Mouse (Mus musculus) liver, adult 2 months (tissue): ENCODE data around the gene Atxn2l. TPM values are rescaled to one million over a fixed set of nuclear protein-coding genes. Genes with fewer than 3 reads are reported as not detected.

ENCODE experiments used
- DNase-seq: peaks from one replicate; pipeline ENCODE4 v3.0.0-alpha.2; 2011; ENCODE audit warnings: low read depth, low spot score; ENCODE audit errors: extremely low read depth
- H3K27ac ChIP-seq: fragments of 200-500 bp; replicated peaks from 2 replicates; pipeline ENCODE4 v1.5.1; 2012; ENCODE audit warnings: low read depth, mild to moderate bottlenecking, control low read depth, inconsistent platforms, low read length; ENCODE audit not compliant: insufficient read depth
- H3K27me3 ChIP-seq: fragments of 200-500 bp; 2 replicates; pipeline ENCODE4 v1.6.1; 2012; ENCODE audit warnings: mild to moderate bottlenecking, moderate library complexity, low read length, inconsistent platforms; ENCODE audit not compliant: control insufficient read depth, insufficient read depth
- H3K36me3 ChIP-seq: fragments of 200-500 bp; 2 replicates; pipeline ENCODE4 v1.6.1; 2012; ENCODE audit warnings: low read length, inconsistent platforms; ENCODE audit not compliant: control insufficient read depth, insufficient read depth
- H3K4me1 ChIP-seq: fragments of 200-500 bp; 2 replicates; pipeline ENCODE4 v1.6.1; 2011; ENCODE audit warnings: low read length; ENCODE audit not compliant: control insufficient read depth, insufficient read depth
- H3K4me3 ChIP-seq: fragments of 200-500 bp; 2 replicates; pipeline ENCODE4 v1.5.1; 2011; ENCODE audit warnings: low read depth, mild to moderate bottlenecking, control low read depth, low read length, moderate library complexity; ENCODE audit not compliant: insufficient read depth
- H3K79me2 ChIP-seq: fragments of 200-500 bp; 2 replicates; pipeline ENCODE4 v1.6.1; 2012; ENCODE audit warnings: inconsistent platforms, mild to moderate bottlenecking, low read length, moderate library complexity; ENCODE audit not compliant: control insufficient read depth, insufficient read depth
- H3K9ac ChIP-seq: fragments of 200-500 bp; 2 replicates; pipeline ENCODE4 v1.6.1; 2012; ENCODE audit warnings: low read depth, mild to moderate bottlenecking, control low read depth, inconsistent platforms, low read length
- CTCF ChIP-seq: fragments of 200-500 bp; IDR thresholded peaks from 2 replicates; pipeline ENCODE4 v1.5.1; 2011; ENCODE audit warnings: low read depth, low read length, control low read depth
- POLR2A ChIP-seq: fragments of 200-500 bp; IDR thresholded peaks from 2 replicates; pipeline ENCODE4 v1.6.1; 2011; ENCODE audit warnings: low read length, control low read depth; ENCODE audit not compliant: insufficient read depth; ENCODE audit errors: extremely low read depth
- WGBS: fragments of 180-500 bp; shearing (Covaris S2); methylation state at CpG from one replicate; pipeline ENCODE4 v1.1.7; 2018; 5-methylcytosine and 5-hydroxymethylcytosine counted together
- polyA plus RNA-seq: library from polyadenylated mRNA; depleted of rRNA; stranded (reverse); fragments of >200 nt; gene quantifications from 2 replicates; pipeline ENCODE4 v1.2.3, GENCODE M21; 2012
- total RNA-seq: library from RNA; depleted of rRNA; stranded (reverse); fragments of >200 nt; gene quantifications from 2 replicates; pipeline ENCODE4 v1.2.3, GENCODE M21; 2014

Gene Atxn2l
- total and polyA plus RNA-seq, 2 experiments, result 4.6 to 81.3 TPM

DNA sequence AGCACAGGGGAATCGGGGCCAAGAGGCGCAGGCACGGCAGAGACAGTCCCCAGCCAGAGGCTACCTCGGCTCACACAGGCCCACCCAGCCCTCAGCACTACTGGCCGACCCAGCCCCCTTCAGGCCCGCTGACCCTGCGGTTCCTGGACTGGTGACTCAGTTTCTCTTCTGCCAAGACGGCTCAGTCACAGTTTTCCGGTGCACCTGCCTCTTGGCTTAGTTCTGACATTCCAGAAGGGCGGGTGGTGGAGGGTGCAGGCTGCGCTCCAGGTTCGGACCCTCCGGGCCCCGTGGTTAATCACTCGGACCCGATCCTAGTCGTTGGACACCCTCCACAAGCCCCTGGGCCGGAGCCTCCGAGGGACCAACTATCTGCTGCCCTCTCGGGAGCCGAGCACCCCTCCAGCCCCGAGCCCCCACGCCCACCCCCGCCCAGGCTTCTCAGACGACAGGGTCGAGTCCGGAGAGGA, 28.7 kb downstream of the Atxn2l start:
- Histone ChIP-seq H3K4me3 (peak overlapping the region; percentile 59), H3K27ac (no peak overlapping the region), H3K36me3 (0 out of 2 replicates have a peak, but pooled peaks cover 2% of the 10 kb centered on the region), H3K4me1 (peaks cover 4% of the 10 kb centered on the region; the same call in 1 of the 2 replicates), H3K9ac (peak overlapping the region; percentile 76), H3K79me2 (peaks cover 2% of the 10 kb centered on the region; the same call in 1 of the 2 replicates), H3K27me3 (no peaks in the 10 kb centered on the region)
- TF ChIP-seq POLR2A, result no peak
- WGBS, result under 1% methylated on average over 27 of the region's 27 CpGs
- DNase-seq, result no peak

DNA sequence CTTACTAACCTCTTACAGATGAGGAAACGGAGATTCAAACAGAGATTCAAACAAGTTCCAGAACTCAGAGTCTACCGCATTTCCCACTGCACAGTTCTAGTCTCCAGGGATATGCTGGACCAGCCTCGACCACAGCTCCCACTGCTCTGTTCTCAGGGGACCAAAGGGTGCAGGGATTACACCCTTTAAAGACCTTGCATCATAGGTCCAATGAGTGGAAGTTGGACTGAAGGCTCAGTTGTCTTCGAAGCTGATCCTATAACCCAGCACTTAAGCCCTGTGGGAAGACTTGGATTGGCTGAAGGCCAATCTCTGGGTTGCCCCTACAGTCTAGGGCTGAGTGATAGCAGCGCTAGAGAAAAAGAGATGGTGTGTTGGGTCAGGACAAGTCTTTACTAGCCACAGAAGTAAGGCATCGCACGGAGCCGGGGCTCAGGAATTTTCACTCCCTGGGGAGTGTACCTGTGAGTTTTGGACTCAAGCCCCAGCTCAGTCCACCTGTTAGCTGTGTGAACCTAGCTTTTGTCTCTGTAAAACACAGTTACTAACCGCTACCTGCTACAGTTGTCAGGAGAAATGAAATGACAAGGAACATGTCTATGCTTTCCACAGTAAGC, 29.7 kb downstream of the Atxn2l start:
- Histone ChIP-seq H3K79me2 (peaks cover 2% of the 10 kb centered on the region; the same call in 1 of the 2 replicates), H3K27ac (no peak overlapping the region), H3K27me3 (no peaks in the 10 kb centered on the region), H3K36me3 (peaks cover 6% of the 10 kb centered on the region; the same call in 1 of the 2 replicates), H3K9ac (no peak overlapping the region), H3K4me1 (peaks cover 4% of the 10 kb centered on the region; the same call in 1 of the 2 replicates), H3K4me3 (no peak overlapping the region)
- 67% methylated on average over 9 of the region's 9 CpGs for WGBS
- DNase-seq, result no peak
- TF ChIP-seq POLR2A (no peak), CTCF (no peak)

DNA sequence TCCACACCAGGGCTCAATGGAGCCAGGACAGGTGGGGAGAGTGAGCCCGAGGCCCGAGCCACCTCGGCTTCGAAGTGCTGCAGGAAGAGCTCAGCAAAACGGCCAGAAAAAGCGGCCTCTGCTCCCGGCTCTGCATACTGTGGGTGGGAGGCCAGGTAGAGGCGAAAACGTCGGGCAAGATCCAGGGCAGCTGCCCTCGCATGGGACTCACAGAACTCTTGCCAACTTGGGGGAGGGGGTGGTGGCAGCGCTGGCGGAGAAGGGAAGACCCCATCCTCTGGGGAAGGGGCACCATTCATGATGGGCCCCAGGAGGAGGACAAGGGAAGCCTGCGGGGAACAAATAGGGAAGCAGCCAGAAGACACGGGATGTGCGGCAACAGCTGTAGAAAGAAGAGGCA, 30.5 kb downstream of the Atxn2l start:
- no peaks in the 10 kb centered on the region for H3K27me3 ChIP-seq
- H3K36me3 ChIP-seq, result peaks cover 6% of the 10 kb centered on the region; the same call in 1 of the 2 replicates
- peaks cover 4% of the 10 kb centered on the region; the same call in 1 of the 2 replicates for H3K4me1 ChIP-seq
- DNase-seq, result no peak
- TF ChIP-seq POLR2A (no peak), CTCF (no peak)
- no peak overlapping the region for H3K27ac ChIP-seq
- no peak overlapping the region for H3K9ac ChIP-seq
- H3K79me2 ChIP-seq, result peaks cover 2% of the 10 kb centered on the region; the same call in 1 of the 2 replicates
- WGBS, result 91% methylated on average over 16 of the region's 16 CpGs
- H3K4me3 ChIP-seq, result no peak overlapping the region

DNA sequence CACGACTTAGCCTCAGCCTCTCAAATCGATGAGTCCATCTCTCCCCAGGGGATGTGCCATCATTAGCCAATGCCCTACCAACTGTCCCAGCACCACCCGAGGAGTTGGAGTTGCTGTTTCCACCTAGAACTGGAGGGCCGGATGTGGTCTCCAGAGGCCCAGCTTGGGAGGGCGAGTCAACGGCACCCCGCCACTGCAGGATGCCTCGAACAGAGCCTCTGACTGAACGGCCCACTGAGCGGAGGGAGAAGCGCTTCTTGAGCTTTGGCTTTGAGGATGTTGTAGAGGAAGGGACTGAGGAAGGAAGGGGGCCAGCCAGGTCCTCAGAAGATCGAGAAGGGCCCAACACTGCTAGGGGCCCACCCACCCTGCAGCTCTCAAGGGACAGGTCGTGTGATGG, 30.9 kb downstream of the Atxn2l start:
- 87% methylated on average over 13 of the region's 13 CpGs for WGBS
- peaks cover 6% of the 10 kb centered on the region; the same call in 1 of the 2 replicates for H3K36me3 ChIP-seq
- no peak overlapping the region for H3K9ac ChIP-seq
- H3K4me1 ChIP-seq, result peaks cover 4% of the 10 kb centered on the region; the same call in 1 of the 2 replicates
- H3K79me2 ChIP-seq, result peaks cover 2% of the 10 kb centered on the region; the same call in 1 of the 2 replicates
- TF ChIP-seq POLR2A, result no peak
- no peak for TF ChIP-seq CTCF
- H3K27me3 ChIP-seq, result no peaks in the 10 kb centered on the region
- H3K27ac ChIP-seq, result no peak overlapping the region
- DNase-seq, result no peak
- no peak overlapping the region for H3K4me3 ChIP-seq

DNA sequence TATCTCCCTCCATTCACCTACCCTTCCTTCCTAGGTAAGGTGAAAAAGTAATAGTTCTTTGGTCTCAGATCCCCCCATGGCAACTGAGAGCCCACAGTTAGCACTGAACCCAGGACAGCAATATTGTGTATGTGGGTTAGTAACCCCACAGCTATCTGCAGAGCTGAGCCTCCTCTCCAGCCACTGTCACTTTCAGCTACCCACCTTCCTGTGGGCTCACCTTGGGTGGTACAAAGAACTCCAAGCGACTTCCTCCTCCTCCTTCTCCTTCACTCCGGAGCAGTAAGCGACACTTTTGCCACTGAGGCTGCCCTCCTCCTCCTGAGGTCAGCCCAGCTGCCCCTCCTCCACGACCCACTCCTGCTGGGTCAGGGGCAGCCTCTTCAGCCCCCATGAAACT, 31.4 kb downstream of the Atxn2l start:
- H3K4me3 ChIP-seq, result no peak overlapping the region
- peaks cover 2% of the 10 kb centered on the region; the same call in 1 of the 2 replicates for H3K79me2 ChIP-seq
- H3K27me3 ChIP-seq, result no peaks in the 10 kb centered on the region
- 87% methylated on average over 4 of the region's 4 CpGs for WGBS
- no peak for DNase-seq
- no peak overlapping the region for H3K27ac ChIP-seq
- H3K36me3 ChIP-seq, result peaks cover 6% of the 10 kb centered on the region; the same call in 1 of the 2 replicates
- TF ChIP-seq POLR2A, result no peak
- no peak for TF ChIP-seq CTCF
- no peak overlapping the region for H3K9ac ChIP-seq
- H3K4me1 ChIP-seq, result peaks cover 4% of the 10 kb centered on the region; the same call in 1 of the 2 replicates

DNA sequence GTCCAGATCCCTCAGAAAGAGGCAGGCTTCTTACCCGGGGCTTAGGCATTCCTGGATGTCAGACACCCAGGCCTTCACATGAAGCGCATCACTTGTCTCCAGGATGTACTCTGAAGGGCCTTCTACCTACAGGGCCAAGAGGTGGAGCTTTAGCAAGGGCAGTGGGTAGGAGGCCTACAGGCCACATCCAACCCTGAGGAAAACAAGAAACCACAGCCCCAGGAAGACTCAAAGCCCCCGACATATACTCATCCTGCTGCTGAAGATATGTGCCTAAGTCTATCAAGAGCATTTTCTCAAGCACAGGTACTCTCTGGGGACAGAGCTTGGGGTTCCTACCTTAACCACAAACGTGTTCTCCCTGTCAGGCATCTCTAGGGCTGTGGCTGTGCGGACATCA, 31.9 kb downstream of the Atxn2l start:
- Histone ChIP-seq H3K9ac (no peak overlapping the region), H3K36me3 (peaks cover 6% of the 10 kb centered on the region; the same call in 1 of the 2 replicates), H3K27ac (no peak overlapping the region), H3K4me3 (no peak overlapping the region), H3K4me1 (peaks cover 4% of the 10 kb centered on the region; the same call in 1 of the 2 replicates), H3K27me3 (no peaks in the 10 kb centered on the region), H3K79me2 (peaks cover 2% of the 10 kb centered on the region; the same call in 1 of the 2 replicates)
- 94% methylated on average over 5 of the region's 5 CpGs for WGBS
- TF ChIP-seq POLR2A (no peak), CTCF (no peak)
- no peak for DNase-seq
